Mouse (Mus musculus) testis, postnatal 14 days (tissue): ENCODE results near the gene Sema5a.

ENCODE experiments used
- DNase-seq: peaks from one replicate; pipeline ENCODE4 v3.0.0; 2021; ENCODE audit warnings: low spot score

Gene Sema5a

DNA sequence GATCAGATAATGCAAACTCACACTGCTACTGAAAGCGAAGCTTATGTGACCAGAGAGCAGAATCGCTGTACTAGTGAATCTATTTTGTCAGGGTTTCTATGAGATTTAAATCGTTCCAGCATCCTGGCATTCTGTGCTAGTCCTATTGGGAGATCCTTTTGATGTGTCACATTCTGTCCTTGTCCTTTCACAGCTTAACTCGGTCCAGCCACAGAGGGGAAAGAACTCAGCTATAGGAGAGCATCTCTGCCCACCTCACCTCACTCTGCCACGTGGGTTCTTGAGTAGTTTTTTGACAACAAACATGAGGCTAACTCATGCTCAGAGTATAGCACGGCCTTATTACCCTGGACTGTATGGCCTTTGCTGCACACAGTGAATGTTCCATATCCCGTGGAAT, 302.1 kb downstream of the Sema5a start:
- DNase-seq, result no peak

DNA sequence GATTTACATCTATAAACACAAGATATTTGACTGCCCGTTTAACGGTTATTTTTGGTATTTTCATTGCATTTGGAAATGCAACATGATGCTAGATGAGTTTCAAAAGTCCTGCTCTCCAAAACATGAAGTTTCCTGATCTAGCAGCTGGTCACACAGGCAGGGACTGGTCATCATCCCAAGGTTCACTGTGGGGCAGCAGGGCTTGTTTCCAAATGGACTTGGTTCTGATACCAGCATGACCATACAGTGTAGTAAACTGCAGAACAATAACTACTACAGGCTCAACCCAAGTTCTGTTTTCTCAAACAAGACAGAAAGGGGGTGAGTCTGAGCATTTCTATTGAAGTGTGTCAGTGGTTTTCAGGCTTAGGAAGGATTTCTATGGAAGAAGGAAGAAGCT, 314.3 kb downstream of the Sema5a start:
- no peak for DNase-seq

GRCm38 (mm10) chr15:32562600-32562999, 318.0 kb downstream of the Sema5a start:
- peak; percentile 10 for DNase-seq

- no peak for DNase-seq
Observed at GRCm38 (mm10) chr15:32568181-32568857, 323.7 kb downstream of the Sema5a start.

- DNase-seq, result no peak
Observed at GRCm38 (mm10) chr15:32568858-32569387, 324.3 kb downstream of the Sema5a start.

GRCm38 (mm10) chr15:32574327-32574726, 329.7 kb downstream of the Sema5a start:
- DNase-seq, result no peak

DNA sequence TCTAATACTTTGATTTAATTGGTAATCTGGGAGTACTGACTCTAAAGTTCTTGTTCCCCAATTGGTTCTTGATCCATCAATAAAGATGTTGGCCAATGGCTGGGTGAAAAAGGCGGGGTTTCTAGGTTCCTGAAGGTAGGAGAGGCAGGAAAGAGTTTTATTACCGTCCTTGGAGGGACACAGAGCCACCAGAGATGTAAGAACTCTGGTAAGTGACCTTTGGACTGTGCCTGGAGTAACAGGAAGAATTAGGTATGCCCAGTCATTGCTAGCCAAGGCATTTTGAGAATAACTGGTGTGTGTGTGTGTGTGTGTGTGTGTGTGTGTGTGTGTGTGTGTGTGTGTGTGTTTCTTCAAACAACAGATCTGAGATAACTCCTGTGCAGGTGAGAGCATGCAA, 330.6 kb downstream of the Sema5a start:
- no peak for DNase-seq

DNA sequence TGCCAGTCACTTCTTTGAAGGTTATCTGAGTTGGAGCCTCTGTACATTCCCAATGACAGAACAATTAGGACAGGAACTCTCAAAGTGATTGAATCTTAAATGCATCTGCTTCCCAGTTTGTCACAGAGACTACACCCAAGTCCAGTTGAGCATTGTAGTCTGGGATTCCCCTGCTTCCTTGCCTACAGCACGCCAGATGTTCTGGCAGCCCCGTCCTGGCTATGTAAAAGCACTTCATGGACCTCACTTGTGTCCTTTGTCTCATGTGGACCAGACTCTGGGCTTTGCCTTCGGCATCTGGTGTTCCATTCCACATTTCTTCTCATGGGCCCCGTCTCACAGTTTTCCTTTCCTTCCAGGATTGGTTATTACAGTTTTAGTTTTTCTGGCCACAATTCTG, 334.7 kb downstream of the Sema5a start:
- no peak for DNase-seq

DNA sequence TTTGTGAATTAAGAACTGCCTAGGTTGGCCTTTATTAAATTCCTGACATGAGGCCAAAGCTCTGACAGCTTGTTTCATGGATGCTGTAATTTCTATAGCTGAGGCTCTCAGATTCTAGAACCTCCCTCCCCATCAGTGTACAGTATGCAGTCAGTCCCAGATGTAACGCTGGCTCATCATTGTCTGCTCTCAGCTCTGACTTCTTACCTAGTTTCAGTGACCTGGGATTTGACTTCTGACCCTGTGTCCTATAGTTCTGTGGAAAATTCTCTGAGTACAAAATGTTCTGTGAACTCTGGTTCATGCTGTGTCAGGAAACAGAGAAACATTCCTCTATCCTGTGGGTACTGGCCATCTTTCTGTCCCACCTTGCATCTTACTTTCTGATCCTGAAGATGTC, 346.0 kb downstream of the Sema5a start:
- DNase-seq, result no peak

- DNase-seq, result no peak
Observed at GRCm38 (mm10) chr15:32593746-32594145, 349.1 kb downstream of the Sema5a start.

DNA sequence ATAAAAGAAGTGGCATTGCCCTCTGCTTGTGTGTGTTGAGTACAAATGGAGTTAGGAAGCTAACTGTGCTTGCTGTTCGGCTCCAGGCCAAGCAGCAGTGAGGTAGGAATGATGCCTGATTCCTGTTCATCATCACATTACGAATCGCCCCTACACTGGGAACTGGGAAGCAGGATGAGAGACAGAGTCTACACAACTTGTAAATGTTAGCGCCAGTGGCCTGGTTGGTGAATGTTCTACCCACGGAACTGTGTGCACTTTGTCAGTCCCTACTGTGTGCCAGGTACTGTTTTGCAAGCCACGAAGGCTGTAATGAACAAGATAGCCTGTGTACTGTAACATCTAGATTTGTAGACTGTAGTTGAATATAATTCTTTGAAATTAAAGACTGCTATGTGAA, 352.0 kb downstream of the Sema5a start:
- peak; percentile 25 for DNase-seq

GRCm38 (mm10) chr15:32597189-32597588, 352.6 kb downstream of the Sema5a start:
- DNase-seq, result no peak

- DNase-seq, result no peak
Observed at GRCm38 (mm10) chr15:32607236-32607635, 362.6 kb downstream of the Sema5a start.

DNA sequence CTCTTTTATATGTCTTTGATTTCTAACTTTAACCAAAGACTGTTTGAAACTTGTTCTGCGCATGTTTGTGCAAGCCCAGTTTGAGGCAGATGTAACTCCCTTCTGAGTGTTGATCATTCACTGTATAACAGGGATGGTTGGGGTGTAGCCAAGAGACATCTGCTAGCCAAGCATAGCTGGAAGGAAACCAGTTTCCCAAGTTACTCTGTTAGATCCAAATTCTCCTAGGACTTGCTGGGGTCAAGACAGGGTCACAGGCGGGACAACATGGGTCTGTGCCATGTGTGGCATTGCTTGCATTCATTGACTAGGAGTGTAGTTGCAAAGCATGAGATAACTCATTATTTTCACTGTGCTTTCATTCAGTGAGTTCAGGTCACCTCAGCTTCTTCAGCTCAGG, 366.2 kb downstream of the Sema5a start:
- DNase-seq, result no peak

DNA sequence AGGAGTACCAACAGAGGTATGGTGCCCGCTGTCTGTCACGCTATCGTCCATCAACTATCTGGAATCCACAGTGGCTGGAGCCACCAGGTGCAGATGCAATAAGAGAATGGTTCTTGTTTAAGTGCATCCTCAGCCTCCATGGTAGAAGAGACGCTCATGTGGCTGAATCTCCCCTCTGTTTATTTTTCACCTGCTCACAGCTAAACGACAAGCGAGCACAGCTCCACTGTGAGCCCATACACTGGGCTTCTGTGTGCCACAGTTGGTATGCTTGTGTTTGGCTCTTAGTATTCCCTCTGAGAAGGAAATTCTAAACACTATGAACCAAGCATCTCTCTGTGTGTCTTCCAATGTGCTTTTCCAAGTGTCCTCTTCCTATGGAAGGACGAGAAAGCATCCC, 366.6 kb downstream of the Sema5a start:
- no peak for DNase-seq

DNA sequence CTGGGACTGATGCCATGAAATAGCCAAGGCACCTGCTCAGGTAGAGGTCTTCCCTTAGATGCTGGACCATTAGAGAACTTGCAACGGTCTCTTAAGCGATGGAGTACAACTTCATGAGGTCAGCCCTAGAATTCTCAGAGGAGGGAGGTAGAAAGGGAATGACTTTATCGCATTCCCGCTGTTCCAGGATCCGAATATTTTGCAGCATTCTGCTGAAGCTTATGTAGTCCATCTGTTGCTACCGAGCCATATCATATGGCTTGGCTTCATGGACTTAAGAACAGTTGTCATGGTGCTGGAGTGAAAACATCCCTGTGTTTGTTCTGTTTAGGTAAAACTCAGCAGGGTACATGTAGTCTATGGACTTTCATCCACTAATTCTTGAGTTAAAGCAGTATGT, 369.1 kb downstream of the Sema5a start:
- DNase-seq, result no peak

- no peak for DNase-seq
Observed at GRCm38 (mm10) chr15:32615773-32616172, 371.2 kb downstream of the Sema5a start.

DNA sequence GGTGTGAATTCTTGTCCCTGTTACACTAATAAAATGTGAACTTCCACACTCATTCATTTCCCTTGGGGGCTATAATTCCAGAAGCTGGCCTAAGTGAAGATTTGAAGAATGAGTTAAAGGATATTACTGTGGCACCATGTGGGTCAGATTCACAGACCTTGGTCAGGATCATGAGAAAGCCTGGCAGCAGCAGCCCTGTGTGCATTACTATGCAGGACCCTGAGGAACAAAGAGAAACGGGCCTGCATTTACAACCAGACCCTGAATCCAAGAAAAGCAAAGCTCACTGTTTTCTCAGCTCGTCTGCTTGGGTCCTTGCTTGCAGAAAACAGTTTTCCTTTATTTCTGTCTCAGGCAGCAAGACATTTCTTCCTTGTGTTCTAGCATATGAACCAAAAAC, 374.6 kb downstream of the Sema5a start:
- DNase-seq, result no peak

GRCm38 (mm10) chr15:32623037-32623739, 378.6 kb downstream of the Sema5a start:
- no peak for DNase-seq

DNA sequence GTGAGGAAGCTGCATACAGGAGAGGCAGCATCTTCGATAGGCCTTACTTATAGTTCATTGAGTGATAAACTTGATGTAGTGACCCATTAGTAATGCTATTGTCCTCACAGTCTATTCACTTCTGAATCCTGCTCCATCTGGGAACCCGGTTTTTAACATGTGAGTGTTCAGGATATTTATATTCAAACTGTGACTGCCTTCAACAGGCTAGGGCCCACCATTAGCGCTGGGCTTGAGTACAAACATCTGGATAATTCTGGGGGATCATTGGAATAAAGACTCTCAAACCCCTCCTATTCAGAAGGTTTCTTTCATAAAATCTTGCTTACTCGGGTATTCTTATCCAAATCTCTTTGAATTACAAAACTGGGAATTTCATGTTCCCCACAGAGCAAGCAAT, 379.5 kb downstream of the Sema5a start:
- DNase-seq, result no peak

DNA sequence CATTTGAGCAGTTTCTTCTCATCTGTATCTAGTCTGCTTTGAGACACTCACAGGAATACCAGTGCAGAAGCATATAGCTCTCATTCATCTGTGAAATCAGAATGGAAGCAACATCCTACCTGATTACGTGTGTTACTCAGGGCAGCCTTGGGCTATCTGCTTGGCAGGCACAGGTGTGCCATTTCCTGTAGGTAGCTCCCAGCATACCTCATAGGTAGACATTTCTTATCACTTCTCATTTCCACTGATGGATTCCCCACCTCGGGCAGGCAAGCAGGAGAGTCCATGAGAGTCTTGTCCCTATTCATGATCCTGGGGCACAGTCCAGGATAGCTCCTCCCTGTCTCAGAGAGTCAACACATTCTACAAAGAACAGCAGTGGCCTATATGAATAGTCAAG, 381.4 kb downstream of the Sema5a start:
- DNase-seq, result no peak

DNA sequence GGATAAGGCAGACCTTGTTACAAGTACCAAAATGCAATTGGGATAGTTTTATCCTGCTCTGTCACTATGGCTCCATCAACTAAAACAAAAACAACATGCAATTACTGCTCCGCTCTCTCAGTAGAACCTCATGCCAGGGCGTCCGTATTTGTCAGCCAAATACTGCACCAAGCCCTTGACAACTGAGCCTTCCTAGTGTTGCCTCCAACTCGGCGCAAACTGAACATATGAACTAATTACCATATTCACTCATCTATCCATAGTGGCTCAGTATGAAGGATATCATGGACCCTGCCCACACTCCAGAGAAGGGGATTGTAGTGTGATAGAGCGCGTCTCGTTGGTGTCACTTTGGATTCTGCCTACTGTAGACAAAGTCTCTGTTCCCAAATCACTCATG, 389.1 kb downstream of the Sema5a start:
- DNase-seq, result no peak

GRCm38 (mm10) chr15:32637879-32638278, 393.3 kb downstream of the Sema5a start:
- DNase-seq, result no peak
